Mouse (Mus musculus) sigmoid colon, adult 10 weeks (tissue): ENCODE measurements around the gene L3hypdh. TPM values are rescaled to one million over a fixed set of nuclear protein-coding genes. Genes with fewer than 3 reads are reported as not detected.

ENCODE experiments used
- polyA plus RNA-seq: library from polyadenylated mRNA; stranded (reverse); fragments of 350-450 nt; fragmentation: Illumina TruSeq; extraction: RNeasy Lipid Tissue Mini Kit (QIAGEN cat#74804); gene quantifications from one replicate; pipeline ENCODE4 v1.2.3, GENCODE M21; 2014; ENCODE audit warnings: low read depth, low replicate concordance

The L3hypdh gene
- polyA plus RNA-seq = 6.4 TPM

GRCm38 (mm10) chr12:72085329-72086165 is at the start of gene L3hypdh, which contains the start of gene Jkamp:
TSS of gene L3hypdh (minus strand) at chr12:72085439.
TSS of gene Jkamp (plus strand) at chr12:72085589.

DNA sequence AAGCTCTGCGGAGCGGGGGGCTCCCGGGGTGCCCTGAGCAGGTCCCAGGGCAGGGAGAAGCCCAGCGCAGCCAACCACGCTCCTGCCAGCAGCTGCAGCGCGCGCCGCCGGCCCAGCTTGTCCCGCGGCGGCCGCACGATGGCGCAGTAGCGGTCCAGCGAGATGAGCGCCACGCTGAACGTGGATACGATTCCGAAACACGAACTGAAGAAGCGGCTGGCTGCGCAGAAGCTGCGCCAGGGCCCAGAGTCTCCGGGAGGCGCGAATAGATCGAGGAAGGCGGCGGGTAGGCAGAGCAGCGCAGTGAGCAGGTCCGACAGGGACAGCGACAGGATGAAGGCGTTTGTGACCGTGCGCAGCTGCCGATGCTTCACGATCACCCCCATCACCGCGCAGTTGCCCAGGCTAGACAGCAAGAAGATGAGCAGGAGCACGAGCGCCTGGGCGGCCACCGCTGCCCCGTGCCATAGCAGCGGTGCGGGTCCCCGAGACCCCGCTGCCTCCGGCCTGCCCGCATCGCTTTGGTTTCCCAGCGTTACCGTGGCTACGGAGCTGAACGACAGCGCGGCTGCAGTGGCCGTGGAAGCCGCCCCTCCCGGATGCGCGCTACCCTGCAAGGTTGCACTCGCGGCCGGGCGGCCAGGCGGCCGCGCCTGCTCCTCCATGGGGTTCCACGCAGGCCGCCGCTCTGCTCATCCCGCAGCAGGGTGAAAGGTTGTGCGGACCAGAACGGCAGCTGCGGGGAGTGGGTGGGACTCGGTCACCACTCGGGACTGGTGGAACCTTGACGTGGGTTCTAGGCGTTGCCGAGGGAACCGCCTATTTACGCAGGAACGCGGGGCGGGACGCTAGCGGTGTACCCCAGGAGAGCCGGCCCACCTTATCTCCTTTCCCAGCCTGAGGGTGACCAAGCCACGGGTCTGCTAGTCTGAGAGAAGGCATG is 14.6 kb downstream of the L3hypdh start, which contains the start of gene Gpr135:
Gpr135 (minus strand) TSS at position 799 of the 943 bp plus-strand sequence.

Other genes with a start within 250 kb of the L3hypdh start
- 2.0 TPM for gene Gpr135, start 14.3 kb downstream of the L3hypdh start, polyA plus RNA-seq
- gene Jkamp, start 150 bp upstream of the L3hypdh start, polyA plus RNA-seq = 38.4 TPM
- gene Ccdc175, start 99.6 kb upstream of the L3hypdh start, polyA plus RNA-seq = not detected